Mouse (Mus musculus) lung, postnatal 4 days (tissue): ENCODE data around the gene Sdccag8.
"Not testable (repeated sequence)": the region's sequence is repeated elsewhere in the genome, so short reads cannot be mapped to it uniquely, and the experiment has no call there.

Experiments used
- DNase-seq, 2 experiments: peaks; one replicate each; pipeline ENCODE4 v3.0.0; 2021

Sdccag8 gene

GRCm38 (mm10) chr1:176880101-176880500 lies 65.6 kb downstream of the Sdccag8 start:
- DNase-seq = no peak

- no peak for DNase-seq
These were observed 66.5 kb downstream of the Sdccag8 start for GRCm38 (mm10) chr1:176880943-176881342.

GRCm38 (mm10) chr1:176885207-176885933 lies 70.9 kb downstream of the Sdccag8 start:
- no peak for DNase-seq

- no peak for DNase-seq
These were observed 71.5 kb downstream of the Sdccag8 start for GRCm38 (mm10) chr1:176886002-176886401.

- no peak for DNase-seq
These were observed 89.3 kb downstream of the Sdccag8 start for GRCm38 (mm10) chr1:176903741-176904140.

- no peak for DNase-seq
These were observed 101.5 kb downstream of the Sdccag8 start for GRCm38 (mm10) chr1:176915946-176916345.

GRCm38 (mm10) chr1:176919486-176919885 lies 105.0 kb downstream of the Sdccag8 start:
- no peak for DNase-seq

- DNase-seq = no peak
These were observed 108.4 kb downstream of the Sdccag8 start for GRCm38 (mm10) chr1:176922842-176923241.

GRCm38 (mm10) chr1:176926009-176926408 lies 111.5 kb downstream of the Sdccag8 start:
- DNase-seq = no peak

- DNase-seq = no peak
These were observed 112.9 kb downstream of the Sdccag8 start for GRCm38 (mm10) chr1:176927312-176927711.

- no peak for DNase-seq
These were observed 115.2 kb downstream of the Sdccag8 start for GRCm38 (mm10) chr1:176929710-176930109.

- DNase-seq = no peak
These were observed 116.1 kb downstream of the Sdccag8 start for GRCm38 (mm10) chr1:176930574-176930973.

- DNase-seq = no peak
These were observed 116.6 kb downstream of the Sdccag8 start for GRCm38 (mm10) chr1:176930981-176931500.

GRCm38 (mm10) chr1:176931511-176931910 lies 117.1 kb downstream of the Sdccag8 start:
- DNase-seq = no peak

GRCm38 (mm10) chr1:176932320-176932950 lies 118.0 kb downstream of the Sdccag8 start:
- no peak for DNase-seq

GRCm38 (mm10) chr1:176933319-176933718 lies 118.9 kb downstream of the Sdccag8 start:
- DNase-seq = no peak

- no peak for DNase-seq
These were observed 119.7 kb downstream of the Sdccag8 start for GRCm38 (mm10) chr1:176934043-176934762.

GRCm38 (mm10) chr1:176939901-176940341 lies 125.5 kb downstream of the Sdccag8 start:
- no peak for DNase-seq

- not testable (repeated sequence) for DNase-seq
These were observed 127.0 kb downstream of the Sdccag8 start for GRCm38 (mm10) chr1:176941286-176941990.

GRCm38 (mm10) chr1:176943126-176943525 lies 128.7 kb downstream of the Sdccag8 start:
- no peak for DNase-seq

GRCm38 (mm10) chr1:176943987-176944386 lies 129.5 kb downstream of the Sdccag8 start:
- no peak for DNase-seq

- DNase-seq = no peak
These were observed 130.2 kb downstream of the Sdccag8 start for GRCm38 (mm10) chr1:176944458-176945174.
